Mouse (Mus musculus): Measurements from ENCODE around the gene Kcnk3. TPM values are rescaled to one million over a fixed set of nuclear protein-coding genes. Genes with fewer than 3 reads are reported as not detected.

Gene Kcnk3
- polyA plus RNA-seq, 1 experiment, result not detected

DNA sequence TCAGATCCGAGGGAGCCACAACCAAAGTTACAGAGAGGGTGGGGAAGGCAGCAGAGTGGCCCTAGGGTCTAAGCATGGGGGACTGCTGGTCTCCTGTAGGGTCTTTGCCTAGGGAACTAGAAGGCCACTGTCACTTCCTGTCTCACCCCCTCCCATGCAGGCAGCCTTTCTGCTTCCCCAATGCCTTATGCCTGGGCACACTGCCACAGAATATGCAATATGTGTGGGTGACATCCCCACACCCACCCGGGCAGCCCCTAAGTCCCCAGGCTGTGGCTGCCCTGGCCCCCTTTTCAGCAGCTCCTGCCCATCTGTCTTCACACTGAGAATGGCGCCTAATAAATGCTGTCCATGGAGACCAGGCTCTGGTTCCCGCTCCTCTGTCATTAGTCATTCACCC, 36.9 kb downstream of the Kcnk3 start:
- H3K4me3 ChIP-seq (ENCODE audit: low read depth, low read length), result no peak overlapping the region
- no peak overlapping the region for H3K27ac ChIP-seq (ENCODE audit: insufficient read depth, low read length)
- H3K9ac ChIP-seq (ENCODE audit: low read depth, poor library complexity, severe bottlenecking), result no peak overlapping the region
- no peaks in the 10 kb centered on the region for H3K9me3 ChIP-seq (replicated peaks; ENCODE audit: control insufficient read depth, insufficient read depth, low read length, poor library complexity, severe bottlenecking)
- no peaks in the 10 kb centered on the region; the same call in 1 of the 2 replicates for H3K27me3 ChIP-seq (ENCODE audit: control insufficient read depth, insufficient read depth, low read length, poor library complexity, severe bottlenecking)
- H3K36me3 ChIP-seq (ENCODE audit: control insufficient read depth, insufficient read depth, low read length, poor library complexity, severe bottlenecking), result no peaks in the 10 kb centered on the region
- no peaks in the 10 kb centered on the region for H3K4me1 ChIP-seq (ENCODE audit: control insufficient read depth, insufficient read depth, low read length)
- TF ChIP-seq POLR2A (IDR thresholded peaks at IDR 0.05; ENCODE audit: insufficient read depth, low read length), result no peak
- no peak for TF ChIP-seq EP300 (IDR thresholded peaks at IDR 0.05; ENCODE audit: insufficient read depth, low read depth, low read length)
- no peak for TF ChIP-seq CTCF (IDR thresholded peaks at IDR 0.05; ENCODE audit: low read depth, low read length)

GRCm38 (mm10) chr5:30625379-30625778, 37.4 kb downstream of the Kcnk3 start:
- Histone ChIP-seq H3K36me3 (ENCODE audit: control insufficient read depth, insufficient read depth, low read length, poor library complexity, severe bottlenecking) (no peaks in the 10 kb centered on the region), H3K27ac (ENCODE audit: insufficient read depth, low read length) (no peak overlapping the region), H3K4me1 (ENCODE audit: control insufficient read depth, insufficient read depth, low read length) (no peaks in the 10 kb centered on the region), H3K27me3 (ENCODE audit: control insufficient read depth, insufficient read depth, low read length, poor library complexity, severe bottlenecking) (no peaks in the 10 kb centered on the region; the same call in 1 of the 2 replicates), H3K9ac (ENCODE audit: low read depth, poor library complexity, severe bottlenecking) (no peak overlapping the region), H3K9me3 (replicated peaks; ENCODE audit: control insufficient read depth, insufficient read depth, low read length, poor library complexity, severe bottlenecking) (no peaks in the 10 kb centered on the region), H3K4me3 (ENCODE audit: low read depth, low read length) (no peak overlapping the region)
- TF ChIP-seq EP300 (IDR thresholded peaks at IDR 0.05; ENCODE audit: insufficient read depth, low read depth, low read length) (no peak), CTCF (IDR thresholded peaks at IDR 0.05; ENCODE audit: low read depth, low read length) (no peak), POLR2A (IDR thresholded peaks at IDR 0.05; ENCODE audit: insufficient read depth, low read length) (no peak)

- TF ChIP-seq EP300 (IDR thresholded peaks at IDR 0.05; ENCODE audit: insufficient read depth, low read depth, low read length) (no peak), POLR2A (IDR thresholded peaks at IDR 0.05; ENCODE audit: insufficient read depth, low read length) (no peak), CTCF (IDR thresholded peaks at IDR 0.05; ENCODE audit: low read depth, low read length) (no peak)
- Histone ChIP-seq H3K9ac (ENCODE audit: low read depth, poor library complexity, severe bottlenecking) (no peak overlapping the region), H3K4me3 (ENCODE audit: low read depth, low read length) (no peak overlapping the region), H3K4me1 (ENCODE audit: control insufficient read depth, insufficient read depth, low read length) (no peaks in the 10 kb centered on the region), H3K36me3 (ENCODE audit: control insufficient read depth, insufficient read depth, low read length, poor library complexity, severe bottlenecking) (no peaks in the 10 kb centered on the region), H3K27ac (ENCODE audit: insufficient read depth, low read length) (no peak overlapping the region), H3K27me3 (ENCODE audit: control insufficient read depth, insufficient read depth, low read length, poor library complexity, severe bottlenecking) (no peaks in the 10 kb centered on the region; the same call in 1 of the 2 replicates), H3K9me3 (replicated peaks; ENCODE audit: control insufficient read depth, insufficient read depth, low read length, poor library complexity, severe bottlenecking) (no peaks in the 10 kb centered on the region)
These were observed 38.5 kb downstream of the Kcnk3 start for GRCm38 (mm10) chr5:30626331-30627105.

GRCm38 (mm10) chr5:30628511-30628910, 40.5 kb downstream of the Kcnk3 start:
- Histone ChIP-seq H3K4me1 (ENCODE audit: control insufficient read depth, insufficient read depth, low read length) (no peaks in the 10 kb centered on the region), H3K4me3 (ENCODE audit: low read depth, low read length) (no peak overlapping the region), H3K9me3 (replicated peaks; ENCODE audit: control insufficient read depth, insufficient read depth, low read length, poor library complexity, severe bottlenecking) (no peaks in the 10 kb centered on the region), H3K9ac (ENCODE audit: low read depth, poor library complexity, severe bottlenecking) (no peak overlapping the region), H3K36me3 (ENCODE audit: control insufficient read depth, insufficient read depth, low read length, poor library complexity, severe bottlenecking) (no peaks in the 10 kb centered on the region), H3K27me3 (ENCODE audit: control insufficient read depth, insufficient read depth, low read length, poor library complexity, severe bottlenecking) (no peaks in the 10 kb centered on the region; the same call in 1 of the 2 replicates), H3K27ac (ENCODE audit: insufficient read depth, low read length) (no peak overlapping the region)
- TF ChIP-seq CTCF (IDR thresholded peaks at IDR 0.05; ENCODE audit: low read depth, low read length) (no peak), POLR2A (IDR thresholded peaks at IDR 0.05; ENCODE audit: insufficient read depth, low read length) (no peak), EP300 (IDR thresholded peaks at IDR 0.05; ENCODE audit: insufficient read depth, low read depth, low read length) (no peak)

DNA sequence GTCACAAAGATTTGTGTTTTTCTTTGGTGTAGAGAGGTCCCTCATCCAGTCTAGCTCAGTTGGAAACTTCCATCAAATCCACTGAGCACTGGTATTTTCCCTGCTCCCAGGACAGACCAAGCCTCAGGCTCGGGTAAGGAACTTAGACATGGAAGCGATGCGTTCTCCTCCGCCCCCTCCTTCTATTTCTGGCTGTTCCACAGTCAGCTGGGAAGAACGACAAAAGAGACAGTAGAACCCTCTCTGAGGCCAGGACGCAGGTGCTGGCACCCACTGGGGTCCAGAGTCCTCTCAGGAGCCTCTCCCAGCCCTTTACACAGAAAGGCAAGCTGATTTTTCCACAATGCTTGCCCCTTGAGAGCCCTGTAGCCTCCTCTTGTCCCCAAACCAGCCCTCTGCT, 42.4 kb downstream of the Kcnk3 start:
- no peaks in the 10 kb centered on the region for H3K36me3 ChIP-seq (ENCODE audit: control insufficient read depth, insufficient read depth, low read length, poor library complexity, severe bottlenecking)
- H3K9ac ChIP-seq (ENCODE audit: low read depth, poor library complexity, severe bottlenecking), result no peak overlapping the region
- no peak overlapping the region for H3K4me3 ChIP-seq (ENCODE audit: low read depth, low read length)
- H3K9me3 ChIP-seq (replicated peaks; ENCODE audit: control insufficient read depth, insufficient read depth, low read length, poor library complexity, severe bottlenecking), result no peaks in the 10 kb centered on the region
- no peaks in the 10 kb centered on the region for H3K4me1 ChIP-seq (ENCODE audit: control insufficient read depth, insufficient read depth, low read length)
- TF ChIP-seq POLR2A (IDR thresholded peaks at IDR 0.05; ENCODE audit: insufficient read depth, low read length), result no peak
- TF ChIP-seq EP300 (IDR thresholded peaks at IDR 0.05; ENCODE audit: insufficient read depth, low read depth, low read length), result no peak
- TF ChIP-seq CTCF (IDR thresholded peaks at IDR 0.05; ENCODE audit: low read depth, low read length), result no peak
- H3K27ac ChIP-seq (ENCODE audit: insufficient read depth, low read length), result no peak overlapping the region
- no peaks in the 10 kb centered on the region for H3K27me3 ChIP-seq (ENCODE audit: control insufficient read depth, insufficient read depth, low read length, poor library complexity, severe bottlenecking)

GRCm38 (mm10) chr5:30632134-30632533, 44.2 kb downstream of the Kcnk3 start:
- H3K36me3 ChIP-seq (ENCODE audit: control insufficient read depth, insufficient read depth, low read length, poor library complexity, severe bottlenecking), result no peaks in the 10 kb centered on the region
- H3K4me3 ChIP-seq (ENCODE audit: low read depth, low read length), result no peak overlapping the region
- H3K4me1 ChIP-seq (ENCODE audit: control insufficient read depth, insufficient read depth, low read length), result no peaks in the 10 kb centered on the region
- no peak overlapping the region for H3K9ac ChIP-seq (ENCODE audit: low read depth, poor library complexity, severe bottlenecking)
- H3K9me3 ChIP-seq (replicated peaks; ENCODE audit: control insufficient read depth, insufficient read depth, low read length, poor library complexity, severe bottlenecking), result no peaks in the 10 kb centered on the region
- H3K27ac ChIP-seq (ENCODE audit: insufficient read depth, low read length), result no peak overlapping the region
- no peak for TF ChIP-seq CTCF (IDR thresholded peaks at IDR 0.05; ENCODE audit: low read depth, low read length)
- no peak for TF ChIP-seq POLR2A (IDR thresholded peaks at IDR 0.05; ENCODE audit: insufficient read depth, low read length)
- TF ChIP-seq EP300 (IDR thresholded peaks at IDR 0.05; ENCODE audit: insufficient read depth, low read depth, low read length), result no peak
- no peaks in the 10 kb centered on the region for H3K27me3 ChIP-seq (ENCODE audit: control insufficient read depth, insufficient read depth, low read length, poor library complexity, severe bottlenecking)

All from ES-Bruce4 (cell line).